Mouse (Mus musculus) midbrain, embryonic 10.5 days (tissue): ENCODE data around the gene Dctn2. TPM values are rescaled to one million over a fixed set of nuclear protein-coding genes. Genes with fewer than 3 reads are reported as not detected.
A peak's percentile ranks its signal among the peaks of the same experiment; 100 is the strongest.

Experiments used
- DNase-seq: peaks from one replicate; pipeline ENCODE4 v3.0.0-alpha.2; 2017; ENCODE audit warnings: low spot score
- H3K27ac ChIP-seq: fragments of 300-500 bp; sonication (generic); replicated peaks from 2 replicates; pipeline ENCODE4 v1.5.1; 2016; ENCODE audit warnings: mild to moderate bottlenecking
- H3K27me3 ChIP-seq: fragments of 300-500 bp; sonication (generic); 2 replicates; pipeline ENCODE4 v1.6.1; 2016; ENCODE audit warnings: low read depth, mild to moderate bottlenecking; ENCODE audit not compliant: poor library complexity, severe bottlenecking
- H3K36me3 ChIP-seq: fragments of 300-500 bp; sonication (generic); 2 replicates; pipeline ENCODE4 v1.6.1; 2016; ENCODE audit warnings: mild to moderate bottlenecking, moderate library complexity
- H3K4me1 ChIP-seq: fragments of 300-500 bp; sonication (generic); 2 replicates; pipeline ENCODE4 v1.6.1; 2016
- H3K4me3 ChIP-seq: fragments of 300-500 bp; sonication (generic); 2 replicates; pipeline ENCODE4 v1.5.1; 2016; ENCODE audit warnings: mild to moderate bottlenecking, moderate library complexity
- H3K9me3 ChIP-seq: fragments of 300-500 bp; sonication (generic); replicated peaks from 2 replicates; pipeline ENCODE4 v1.6.1; 2016; ENCODE audit warnings: mild to moderate bottlenecking
- WGBS: fragments of 180-500 bp; shearing (Covaris S2); methylation state at CpG from one replicate; pipeline ENCODE4 v1.1.7; 2016; 5-methylcytosine and 5-hydroxymethylcytosine counted together
- polyA plus RNA-seq: library from polyadenylated mRNA; unstranded; fragments of >200 nt; fragmentation: Nextera tagmentation; extraction: Ambion mirVana; gene quantifications from 2 replicates; pipeline ENCODE4 v1.2.1, GENCODE M21; 2016

Dctn2 gene
- polyA plus RNA-seq, 1 experiment from 2014 or later: 212 TPM

- peak; percentile 44 for DNase-seq
- Histone ChIP-seq H3K4me1 (peaks cover 73% of the 10 kb centered on the region), H3K27ac (peak overlapping the region; percentile 70), H3K36me3 (peaks cover 57% of the 10 kb centered on the region), H3K4me3 (peak overlapping the region; percentile 65), H3K9me3 (no peaks in the 10 kb centered on the region), H3K27me3 (no peaks in the 10 kb centered on the region)
- WGBS: 54% methylated on average over 7 of the region's 7 CpGs
Measured at GRCm38 (mm10) chr10:127286730-127287129, 20.6 kb downstream of the Dctn2 start.

GRCm38 (mm10) chr10:127287271-127287935 is 21.2 kb downstream of the Dctn2 start:
- Histone ChIP-seq H3K9me3 (no peaks in the 10 kb centered on the region), H3K4me3 (peak overlapping the region; percentile 65), H3K27me3 (no peaks in the 10 kb centered on the region), H3K27ac (peak overlapping the region; percentile 97), H3K36me3 (peaks cover 50% of the 10 kb centered on the region), H3K4me1 (peaks cover 77% of the 10 kb centered on the region)
- no peak for DNase-seq
- WGBS: 83% methylated on average over 15 of the region's 15 CpGs

DNA sequence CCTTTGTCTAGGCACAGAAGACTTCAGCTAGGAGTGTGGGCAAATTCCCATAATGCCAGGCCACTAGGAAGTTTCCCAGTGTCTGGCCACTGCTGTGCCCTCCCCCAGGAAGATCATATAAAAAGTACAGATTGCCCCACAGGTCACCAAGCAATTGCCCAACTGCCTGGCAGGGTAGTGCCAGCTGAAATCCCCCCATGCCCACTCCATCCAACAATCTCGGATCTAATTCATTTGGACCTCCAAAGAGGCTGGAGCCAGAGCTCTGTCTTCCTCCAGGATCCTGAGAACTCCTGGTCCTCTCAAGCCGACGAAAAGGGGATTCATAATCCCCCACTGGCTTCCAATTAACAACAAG is 21.7 kb downstream of the Dctn2 start:
- DNase-seq: no peak
- Histone ChIP-seq H3K27ac (peak overlapping the region; percentile 97), H3K4me3 (peak overlapping the region; percentile 65), H3K36me3 (peaks cover 48% of the 10 kb centered on the region), H3K9me3 (no peaks in the 10 kb centered on the region), H3K4me1 (peaks cover 82% of the 10 kb centered on the region), H3K27me3 (no peaks in the 10 kb centered on the region)
- WGBS: 0% methylated on average over 3 of the region's 3 CpGs

GRCm38 (mm10) chr10:127288328-127288799 is 22.2 kb downstream of the Dctn2 start:
- Histone ChIP-seq H3K4me1 (peaks cover 85% of the 10 kb centered on the region), H3K27me3 (no peaks in the 10 kb centered on the region), H3K27ac (peak overlapping the region; percentile 97), H3K4me3 (peak overlapping the region; percentile 65), H3K36me3 (peaks cover 48% of the 10 kb centered on the region), H3K9me3 (no peaks in the 10 kb centered on the region)
- DNase-seq: no peak
- 2% methylated on average over 18 of the region's 28 CpGs for WGBS

GRCm38 (mm10) chr10:127288800-127289572 is 22.8 kb downstream of the Dctn2 start, which contains the start of gene Mbd6:
Gene Mbd6, minus strand, starts transcription at chr10:127289018.
- 0% methylated on average over 34 of the region's 65 CpGs for WGBS
- Histone ChIP-seq H3K4me3 (peak within 1 kb of the TSS; percentile 65), H3K27me3 (no peaks in the 10 kb centered on the region), H3K27ac (peak within 1 kb of the TSS; percentile 97), H3K36me3 (peaks cover 48% of the 10 kb centered on the region), H3K4me1 (peaks cover 79% of the 10 kb centered on the region), H3K9me3 (no peaks in the 10 kb centered on the region)
- DNase-seq: peak; percentile 93

GRCm38 (mm10) chr10:127289573-127290191 is 23.5 kb downstream of the Dctn2 start:
- peak; percentile 51 for DNase-seq
- H3K4me3 ChIP-seq: peak overlapping the region; percentile 65
- H3K36me3 ChIP-seq: peaks cover 48% of the 10 kb centered on the region
- H3K27me3 ChIP-seq: no peaks in the 10 kb centered on the region
- peaks cover 76% of the 10 kb centered on the region for H3K4me1 ChIP-seq
- no peaks in the 10 kb centered on the region for H3K9me3 ChIP-seq
- WGBS: 2% methylated on average over 15 of the region's 15 CpGs
- peak overlapping the region; percentile 97 for H3K27ac ChIP-seq

DNA sequence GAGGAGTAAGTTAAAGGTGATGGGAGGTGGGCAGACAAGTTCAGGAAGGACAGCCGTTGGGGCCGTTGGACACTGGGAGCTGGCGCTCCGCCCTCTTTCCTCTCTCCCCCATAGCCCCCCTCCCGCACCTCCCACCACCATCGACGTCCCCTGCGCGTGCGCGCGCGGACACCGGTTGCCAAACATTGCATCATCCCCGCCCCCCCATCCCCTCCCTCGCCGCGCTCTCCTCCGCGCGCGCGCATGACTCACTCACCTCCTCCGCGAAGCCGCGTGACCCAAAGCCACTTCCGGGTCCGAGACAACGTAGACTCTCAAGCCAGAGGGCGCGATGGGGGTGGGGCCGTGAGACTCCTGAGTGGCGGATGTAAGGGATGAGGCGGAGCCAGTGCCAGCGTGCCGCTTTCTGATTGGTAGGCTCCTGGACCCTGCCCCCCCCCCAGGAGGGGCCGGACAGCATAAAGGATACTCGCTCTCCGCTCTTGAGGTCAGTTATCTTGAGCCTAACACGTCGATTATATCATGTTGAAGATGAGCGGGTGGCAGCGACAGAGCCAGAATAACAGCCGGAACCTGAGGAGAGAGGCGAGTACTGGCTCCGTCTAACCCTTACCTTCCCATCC is 24.2 kb downstream of the Dctn2 start:
- H3K4me3 ChIP-seq: peak overlapping the region; percentile 65
- no peaks in the 10 kb centered on the region for H3K9me3 ChIP-seq
- WGBS: under 1% methylated on average over 44 of the region's 47 CpGs
- H3K36me3 ChIP-seq: peaks cover 48% of the 10 kb centered on the region
- DNase-seq: peak; percentile 100
- no peaks in the 10 kb centered on the region for H3K27me3 ChIP-seq
- H3K27ac ChIP-seq: peak overlapping the region; percentile 97
- peaks cover 68% of the 10 kb centered on the region for H3K4me1 ChIP-seq

GRCm38 (mm10) chr10:127290930-127291880 is 25.0 kb downstream of the Dctn2 start:
- no peak for DNase-seq
- Histone ChIP-seq H3K27ac (peak overlapping the region; percentile 97), H3K36me3 (peaks cover 48% of the 10 kb centered on the region), H3K27me3 (no peaks in the 10 kb centered on the region), H3K4me3 (peak overlapping the region; percentile 65), H3K4me1 (peaks cover 60% of the 10 kb centered on the region), H3K9me3 (no peaks in the 10 kb centered on the region)
- WGBS: 5% methylated on average over 19 of the region's 19 CpGs

GRCm38 (mm10) chr10:127291881-127292638 is 25.9 kb downstream of the Dctn2 start:
- peak overlapping the region; percentile 65 for H3K4me3 ChIP-seq
- peaks cover 48% of the 10 kb centered on the region for H3K36me3 ChIP-seq
- no peaks in the 10 kb centered on the region for H3K9me3 ChIP-seq
- WGBS: 66% methylated on average over 5 of the region's 5 CpGs
- peak overlapping the region; percentile 97 for H3K27ac ChIP-seq
- DNase-seq: no peak
- H3K27me3 ChIP-seq: no peaks in the 10 kb centered on the region
- H3K4me1 ChIP-seq: peaks cover 52% of the 10 kb centered on the region

GRCm38 (mm10) chr10:127292987-127293538 is 26.9 kb downstream of the Dctn2 start:
- H3K9me3 ChIP-seq: no peaks in the 10 kb centered on the region
- 90% methylated on average over 6 of the region's 6 CpGs for WGBS
- H3K36me3 ChIP-seq: peaks cover 54% of the 10 kb centered on the region
- H3K4me3 ChIP-seq: peak overlapping the region; percentile 29
- no peaks in the 10 kb centered on the region for H3K27me3 ChIP-seq
- peaks cover 42% of the 10 kb centered on the region for H3K4me1 ChIP-seq
- H3K27ac ChIP-seq: no peak overlapping the region
- DNase-seq: no peak

DNA sequence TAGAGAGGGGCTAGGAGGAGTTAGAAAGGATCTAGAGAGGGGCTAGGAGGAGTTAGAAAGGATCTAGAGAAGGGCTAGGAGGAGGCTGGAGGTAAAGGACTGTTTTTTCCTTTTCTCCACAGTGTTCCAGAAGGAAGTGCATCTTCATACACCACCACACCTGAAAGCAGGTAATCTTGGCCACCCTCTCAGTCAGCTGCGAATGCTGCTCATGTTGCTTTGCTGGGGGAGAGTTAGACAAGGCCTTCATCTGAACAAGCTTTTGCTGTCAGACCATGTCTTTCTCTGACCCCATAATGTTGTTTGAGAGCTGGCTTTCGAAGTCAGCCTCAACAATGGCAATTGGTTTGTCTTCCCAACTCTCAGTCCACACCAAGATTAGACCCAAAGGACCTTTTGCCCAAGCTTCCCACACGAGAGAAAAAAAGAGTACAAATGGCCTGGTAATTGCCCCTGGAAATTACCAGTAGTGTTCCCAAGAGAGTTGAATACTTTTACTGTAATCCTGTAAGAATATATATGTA is 27.5 kb downstream of the Dctn2 start:
- Histone ChIP-seq H3K27ac (no peak overlapping the region), H3K9me3 (no peaks in the 10 kb centered on the region), H3K27me3 (no peaks in the 10 kb centered on the region), H3K36me3 (peaks cover 60% of the 10 kb centered on the region), H3K4me1 (peaks cover 38% of the 10 kb centered on the region), H3K4me3 (no peak overlapping the region)
- 88% methylated on average over 3 of the region's 3 CpGs for WGBS
- DNase-seq: no peak
